Mouse (Mus musculus) neural tube, embryonic 14.5 days (tissue): ENCODE results near the gene Fkbp3. TPM values are rescaled to one million over a fixed set of nuclear protein-coding genes. Genes with fewer than 3 reads are reported as not detected.

Experiments used
- ATAC-seq: fragments of 200-750 bp; cut with Nextera tagmentation; 2 replicates; pipeline ENCODE4 v1.8.0; 2017; ENCODE audit warnings: low read depth, mild to moderate bottlenecking, moderate TSS enrichment, moderate library complexity
- H3K27ac ChIP-seq: fragments of 300-500 bp; sonication (generic); 2 replicates; pipeline ENCODE4 v1.5.1; 2014; ENCODE audit warnings: low read depth, mild to moderate bottlenecking, control low read depth, low read length, moderate library complexity, mixed read lengths
- H3K27me3 ChIP-seq: fragments of 300-500 bp; sonication (generic); 2 replicates; pipeline ENCODE4 v1.6.1; 2014; ENCODE audit warnings: low read length; ENCODE audit not compliant: control insufficient read depth, insufficient read depth
- H3K36me3 ChIP-seq: fragments of 300-500 bp; sonication (generic); 2 replicates; pipeline ENCODE4 v1.6.1; 2014; ENCODE audit warnings: low read length, mixed read lengths; ENCODE audit not compliant: control insufficient read depth, insufficient read depth
- H3K4me1 ChIP-seq: fragments of 300-500 bp; sonication (generic); 2 replicates; pipeline ENCODE4 v1.6.1; 2014; ENCODE audit warnings: low read length; ENCODE audit not compliant: control insufficient read depth, insufficient read depth
- H3K4me2 ChIP-seq: fragments of 300-500 bp; sonication (generic); 2 replicates; pipeline ENCODE4 v1.6.1; 2014; ENCODE audit warnings: mild to moderate bottlenecking, low read depth, low read length, control low read depth
- H3K4me3 ChIP-seq: fragments of 300-500 bp; sonication (generic); 2 replicates; pipeline ENCODE4 v1.5.1; 2014; ENCODE audit warnings: low read depth, low read length, control low read depth, mixed read lengths
- H3K9ac ChIP-seq: fragments of 300-500 bp; sonication (generic); replicated peaks from 2 replicates; pipeline ENCODE4 v1.6.1; 2014; ENCODE audit warnings: low read depth, mild to moderate bottlenecking, control low read depth, low read length, mixed read lengths
- H3K9me3 ChIP-seq: fragments of 300-500 bp; sonication (generic); 2 replicates; pipeline ENCODE4 v1.6.1; 2016; ENCODE audit warnings: low read length; ENCODE audit not compliant: control insufficient read depth
- WGBS: fragments of 180-500 bp; shearing (Covaris S2); extraction: QIAGEN DNeasy Blood & Tissue Kit; methylation state at CpG from one replicate; pipeline ENCODE4 v1.1.7; 2014; 5-methylcytosine and 5-hydroxymethylcytosine counted together
- polyA plus RNA-seq: library from polyadenylated mRNA; unstranded; fragments of >200 nt; fragmentation: Nextera tagmentation; extraction: Ambion mirVana; gene quantifications from 2 replicates; pipeline ENCODE4 v1.2.1, GENCODE M21; 2014

Fkbp3 gene
- polyA plus RNA-seq, 1 experiment from 2014 or later: 397 TPM

DNA sequence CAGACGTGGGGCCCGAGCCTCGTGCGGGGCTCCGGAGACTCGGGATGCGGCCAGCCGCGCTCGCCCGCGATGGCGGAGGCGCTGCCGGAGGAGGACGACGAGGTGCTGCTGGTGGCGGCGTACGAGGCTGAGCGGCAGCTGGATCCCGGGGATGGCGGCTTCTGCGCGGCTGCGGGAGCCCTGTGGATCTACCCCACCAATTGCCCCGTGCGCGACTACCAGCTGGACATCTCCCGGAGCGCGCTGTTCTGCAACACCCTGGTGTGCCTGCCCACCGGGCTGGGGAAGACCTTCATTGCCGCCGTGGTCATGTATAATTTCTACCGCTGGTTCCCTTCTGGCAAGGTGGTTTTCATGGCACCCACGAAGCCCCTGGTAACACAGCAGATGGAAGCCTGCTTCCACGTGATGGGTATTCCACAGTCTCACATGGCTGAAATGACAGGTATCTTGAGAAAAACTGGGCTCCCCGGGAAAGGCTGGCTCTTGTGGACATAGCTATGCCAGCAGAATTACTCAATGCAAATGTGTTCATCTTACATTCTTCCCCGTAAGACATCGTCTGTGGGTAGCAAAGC, 2.0 kb upstream of the Fkbp3 start:
- under 1% methylated on average over 38 of the region's 41 CpGs for WGBS
- Histone ChIP-seq H3K27ac (peak overlapping the region; percentile 67), H3K9ac (peak overlapping the region; percentile 46), H3K4me3 (peak overlapping the region; percentile 93), H3K27me3 (no peaks in the 10 kb centered on the region), H3K36me3 (no peaks in the 10 kb centered on the region), H3K4me1 (peaks cover 24% of the 10 kb centered on the region), H3K9me3 (no peaks in the 10 kb centered on the region), H3K4me2 (peak overlapping the region; percentile 60)
- no peak; the same call in 1 of the 2 replicates for ATAC-seq

DNA sequence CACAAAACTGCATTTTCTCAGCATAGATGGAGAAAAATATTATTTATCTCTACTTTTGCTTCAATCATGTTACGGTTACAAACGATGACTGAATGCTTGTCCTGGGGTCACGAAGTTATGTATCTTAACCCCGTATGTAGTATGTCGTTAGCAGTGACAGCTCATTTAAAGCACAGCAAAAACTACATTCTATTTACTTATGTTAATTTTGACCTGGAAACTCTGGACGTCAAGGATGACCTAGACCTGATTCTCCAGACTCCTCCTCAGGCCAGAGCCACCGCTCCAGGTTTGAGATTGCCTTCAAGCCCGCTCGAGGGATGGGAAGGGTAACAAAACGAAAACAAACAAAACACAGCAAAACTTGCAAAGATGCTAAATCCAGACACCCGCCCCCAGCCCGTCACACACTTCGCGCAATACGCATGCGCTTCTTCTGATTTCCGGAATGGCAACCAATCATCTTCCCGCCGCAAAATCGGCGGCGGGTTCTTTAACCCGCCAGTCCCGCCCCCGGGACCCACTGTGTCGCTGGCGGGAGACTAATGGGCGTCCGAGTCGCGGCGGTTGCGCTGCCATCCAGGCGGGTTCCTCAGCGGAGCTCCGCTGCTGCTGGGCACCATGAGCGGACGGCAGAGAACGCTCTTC, 1.4 kb upstream of the Fkbp3 start, which contains the start of gene Fancm:
Gene Fancm (plus strand): TSS at position 519 of the 648 bp plus-strand sequence.
- WGBS: 2% methylated on average over 39 of the region's 39 CpGs
- ATAC-seq: peak; percentile 38

DNA sequence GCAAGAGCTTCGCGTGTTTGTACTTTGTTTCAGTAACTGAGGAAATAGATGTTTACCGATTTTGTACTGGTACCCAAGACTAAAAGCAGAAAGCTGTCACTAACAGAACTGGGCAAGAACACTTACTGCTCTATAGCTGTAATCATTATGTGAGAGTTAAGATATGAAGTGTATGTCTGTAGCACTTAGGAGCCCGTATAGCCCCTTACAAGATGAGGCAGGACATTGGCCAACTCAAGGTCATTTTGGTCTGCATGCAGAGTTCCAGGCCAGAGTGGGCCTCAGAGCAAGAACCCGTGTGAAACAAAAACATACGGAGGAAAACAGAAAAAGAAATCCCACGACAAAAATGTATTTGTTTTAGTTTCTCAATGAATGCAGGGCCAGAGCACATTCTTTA, 844 bp upstream of the Fkbp3 start:
- no peak for ATAC-seq
- no peaks in the 10 kb centered on the region for H3K36me3 ChIP-seq
- peak overlapping the region; percentile 93; the same call in 1 of the 2 replicates for H3K27ac ChIP-seq
- H3K9me3 ChIP-seq: no peaks in the 10 kb centered on the region
- H3K4me3 ChIP-seq: peak overlapping the region; percentile 93
- 44% methylated on average over 7 of the region's 7 CpGs for WGBS
- H3K4me1 ChIP-seq: peaks cover 24% of the 10 kb centered on the region
- H3K4me2 ChIP-seq: peak overlapping the region; percentile 60
- peak overlapping the region; percentile 46; the same call in 1 of the 2 replicates for H3K9ac ChIP-seq
- H3K27me3 ChIP-seq: no peaks in the 10 kb centered on the region

More for the DNA sequence above, 1.4 kb upstream of the Fkbp3 start, which contains the start of gene Fancm:
- peak within 1 kb of the TSS; percentile 46 for H3K9ac ChIP-seq
- no peaks in the 10 kb centered on the region for H3K27me3 ChIP-seq
- H3K4me2 ChIP-seq: peak within 1 kb of the TSS; percentile 60
- H3K4me3 ChIP-seq: peak within 1 kb of the TSS; percentile 93
- H3K4me1 ChIP-seq: peaks cover 24% of the 10 kb centered on the region
- H3K9me3 ChIP-seq: no peaks in the 10 kb centered on the region
- peak within 1 kb of the TSS; percentile 93 for H3K27ac ChIP-seq
- H3K36me3 ChIP-seq: no peaks in the 10 kb centered on the region

DNA sequence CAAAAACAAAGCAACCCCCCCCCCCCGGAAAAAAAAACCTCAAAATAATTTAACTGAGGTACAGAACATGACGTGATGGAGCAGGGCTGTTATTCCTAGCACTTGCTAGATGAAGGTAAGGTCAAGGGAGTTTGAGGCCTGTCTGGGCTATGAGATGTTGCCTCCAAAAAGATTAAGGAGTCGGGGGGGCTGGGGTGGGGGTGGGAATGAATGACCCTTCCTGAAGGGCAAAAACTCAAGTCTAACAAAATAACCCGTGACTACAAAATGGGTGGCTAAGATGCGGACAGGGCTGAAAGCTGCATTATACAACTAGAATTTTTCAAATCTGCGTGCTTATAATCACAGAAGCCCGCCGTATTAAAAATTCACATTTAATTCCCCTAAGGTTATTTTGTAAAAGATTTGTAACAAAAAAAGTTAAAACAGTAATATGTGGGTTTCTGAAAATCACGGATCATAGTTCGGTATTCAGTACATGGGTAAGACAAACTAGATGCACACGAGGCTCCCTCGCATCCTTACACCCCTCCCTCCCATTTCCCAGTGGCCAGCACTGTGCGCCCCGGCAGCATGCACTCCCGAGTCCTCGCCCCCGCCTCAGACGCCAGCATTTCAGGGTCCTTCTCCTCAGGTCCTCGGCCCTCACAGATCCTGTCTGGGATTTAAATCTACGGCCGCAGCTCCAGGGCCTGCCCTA, 746 bp downstream of the Fkbp3 start:
- Histone ChIP-seq H3K4me1 (peaks cover 24% of the 10 kb centered on the region), H3K4me3 (peak overlapping the region; percentile 93), H3K9ac (peak overlapping the region; percentile 93), H3K36me3 (peaks cover under 1% of the 10 kb centered on the region; the same call in 1 of the 2 replicates), H3K27me3 (no peaks in the 10 kb centered on the region), H3K4me2 (peak overlapping the region; percentile 60), H3K27ac (peak overlapping the region; percentile 93), H3K9me3 (no peaks in the 10 kb centered on the region)
- 4% methylated on average over 21 of the region's 21 CpGs for WGBS
- ATAC-seq: peak; percentile 70

DNA sequence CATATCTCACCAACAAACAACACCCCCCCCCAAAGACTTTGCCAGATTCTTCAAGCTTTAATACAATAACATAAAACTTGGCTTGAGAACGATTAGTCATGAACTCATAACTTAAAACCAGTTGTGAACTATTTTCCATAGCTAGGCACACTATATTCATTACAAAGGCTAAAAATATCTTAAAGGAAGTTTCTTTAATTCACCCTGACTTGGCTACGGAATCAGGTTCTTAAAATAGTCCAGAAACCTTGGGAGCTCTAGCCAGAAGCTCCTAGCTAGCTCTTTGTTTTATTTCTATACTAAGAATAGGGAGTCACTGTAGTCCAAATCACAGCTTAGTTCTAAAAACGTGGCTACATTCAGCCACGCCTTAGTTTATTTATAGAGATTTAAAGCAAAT, 5.4 kb downstream of the Fkbp3 start:
- H3K9ac ChIP-seq: no peak overlapping the region
- H3K4me2 ChIP-seq: no peak overlapping the region
- WGBS: 84% methylated on average over 4 of the region's 4 CpGs

DNA sequence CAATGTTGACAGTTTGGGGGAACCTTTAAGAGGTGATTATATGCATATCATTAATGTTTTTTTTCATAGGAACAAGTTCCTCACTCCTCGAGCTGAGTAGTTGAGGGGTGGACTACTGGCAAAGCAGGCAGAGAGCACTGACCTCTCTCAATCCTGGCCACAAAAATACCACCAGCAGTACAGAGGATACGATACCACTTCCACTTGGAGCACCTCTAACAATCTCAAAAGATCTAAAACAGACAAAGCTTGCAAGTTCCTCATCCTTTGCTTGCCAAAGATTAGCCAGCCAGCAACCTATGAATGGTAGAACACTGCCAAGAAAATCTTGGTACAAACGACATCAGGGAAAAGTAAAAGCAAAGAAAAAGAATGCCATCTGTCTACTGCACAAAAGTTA, 7.6 kb downstream of the Fkbp3 start:
- Histone ChIP-seq H3K27me3 (no peaks in the 10 kb centered on the region), H3K27ac (no peak overlapping the region), H3K4me3 (no peak overlapping the region), H3K9ac (no peak overlapping the region), H3K36me3 (peaks cover 37% of the 10 kb centered on the region), H3K4me1 (no peaks in the 10 kb centered on the region), H3K9me3 (no peaks in the 10 kb centered on the region), H3K4me2 (no peak overlapping the region)
- 76% methylated on average over 3 of the region's 3 CpGs for WGBS
- no peak for ATAC-seq

More for the DNA sequence above, 5.4 kb downstream of the Fkbp3 start:
- Histone ChIP-seq H3K4me3 (no peak overlapping the region), H3K27ac (no peak overlapping the region), H3K36me3 (peaks cover 27% of the 10 kb centered on the region), H3K4me1 (0 out of 2 replicates have a peak, but pooled peaks cover 4% of the 10 kb centered on the region), H3K27me3 (no peaks in the 10 kb centered on the region), H3K9me3 (no peaks in the 10 kb centered on the region)
- ATAC-seq: no peak

DNA sequence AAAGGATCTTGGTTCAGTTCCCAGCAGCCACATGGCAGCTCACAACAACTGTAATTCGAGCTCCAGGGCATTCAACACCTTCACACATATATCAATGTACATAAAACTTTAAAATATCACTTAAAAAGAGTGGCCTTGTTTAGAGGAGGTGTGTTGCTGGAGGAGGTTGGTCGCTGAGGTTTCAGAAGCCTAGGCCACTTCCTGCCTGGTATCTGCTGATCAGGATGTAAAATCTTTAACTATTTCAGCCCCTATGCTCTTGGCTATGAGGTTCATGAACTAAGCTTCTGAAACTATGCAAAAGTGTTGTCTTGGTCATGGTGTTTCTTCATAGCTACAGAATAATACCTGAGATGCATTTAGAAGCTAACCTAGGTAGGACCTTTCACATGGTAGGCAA, 8.6 kb downstream of the Fkbp3 start:
- no peak overlapping the region for H3K4me3 ChIP-seq
- H3K4me1 ChIP-seq: no peaks in the 10 kb centered on the region
- peaks cover 46% of the 10 kb centered on the region for H3K36me3 ChIP-seq
- no peak overlapping the region for H3K27ac ChIP-seq
- H3K27me3 ChIP-seq: no peaks in the 10 kb centered on the region
- ATAC-seq: no peak
- H3K9me3 ChIP-seq: no peaks in the 10 kb centered on the region
- H3K9ac ChIP-seq: no peak overlapping the region
- 88% methylated on average over 2 of the region's 2 CpGs for WGBS
- no peak overlapping the region for H3K4me2 ChIP-seq

DNA sequence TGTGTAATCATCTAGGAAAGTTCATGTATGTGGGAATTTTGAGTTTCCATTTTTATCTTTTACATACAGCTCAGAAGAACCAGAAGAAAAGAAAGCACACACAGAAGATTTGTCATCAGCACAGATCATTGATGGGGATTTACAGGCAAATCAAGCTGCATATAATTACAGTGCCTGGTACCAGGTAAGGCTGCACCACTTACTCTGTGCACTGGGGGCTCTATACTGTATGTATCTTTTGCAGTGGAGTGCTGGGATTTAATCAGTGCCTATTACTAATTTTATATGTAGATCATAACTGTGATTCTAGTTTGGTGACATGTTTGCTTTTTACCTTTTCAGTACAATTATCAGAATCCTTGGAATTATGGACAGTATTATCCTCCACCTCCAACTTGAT, 12.7 kb downstream of the Fkbp3 start:
- no peak for ATAC-seq
- Histone ChIP-seq H3K27me3 (no peaks in the 10 kb centered on the region), H3K4me3 (no peak overlapping the region), H3K27ac (no peak overlapping the region), H3K9ac (no peak overlapping the region), H3K9me3 (no peaks in the 10 kb centered on the region), H3K4me2 (no peak overlapping the region), H3K4me1 (no peaks in the 10 kb centered on the region), H3K36me3 (peaks cover 40% of the 10 kb centered on the region)

DNA sequence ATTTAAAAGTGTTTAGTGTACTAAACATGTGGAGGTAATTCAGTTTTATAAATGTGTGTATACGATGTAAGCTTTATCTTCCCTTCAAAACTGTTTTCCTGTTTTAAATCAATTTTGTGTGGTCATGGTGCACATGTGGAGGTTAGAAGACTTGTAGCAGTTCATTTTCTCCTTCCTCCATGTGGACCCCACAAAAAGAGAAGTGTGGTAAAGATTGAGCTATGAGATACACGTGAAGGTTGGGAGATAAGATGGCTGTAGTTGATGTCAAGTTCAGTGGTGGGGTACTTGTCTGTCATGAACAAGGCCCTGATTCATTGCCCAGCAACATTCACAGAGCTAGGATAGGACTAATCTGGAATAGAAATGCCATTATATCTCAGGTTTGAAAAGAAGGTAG, 15.6 kb downstream of the Fkbp3 start:
- no peak for ATAC-seq
- H3K4me3 ChIP-seq: no peak overlapping the region
- H3K27ac ChIP-seq: no peak overlapping the region
- no peak overlapping the region for H3K4me2 ChIP-seq
- no peaks in the 10 kb centered on the region for H3K27me3 ChIP-seq
- WGBS: 83% methylated on average over 2 of the region's 2 CpGs
- H3K36me3 ChIP-seq: peaks cover 40% of the 10 kb centered on the region
- H3K9me3 ChIP-seq: no peaks in the 10 kb centered on the region
- no peaks in the 10 kb centered on the region for H3K4me1 ChIP-seq
- H3K9ac ChIP-seq: no peak overlapping the region
